8 mouse cellular contexts compared by ENCODE assay signal in the genomic region with DNA sequence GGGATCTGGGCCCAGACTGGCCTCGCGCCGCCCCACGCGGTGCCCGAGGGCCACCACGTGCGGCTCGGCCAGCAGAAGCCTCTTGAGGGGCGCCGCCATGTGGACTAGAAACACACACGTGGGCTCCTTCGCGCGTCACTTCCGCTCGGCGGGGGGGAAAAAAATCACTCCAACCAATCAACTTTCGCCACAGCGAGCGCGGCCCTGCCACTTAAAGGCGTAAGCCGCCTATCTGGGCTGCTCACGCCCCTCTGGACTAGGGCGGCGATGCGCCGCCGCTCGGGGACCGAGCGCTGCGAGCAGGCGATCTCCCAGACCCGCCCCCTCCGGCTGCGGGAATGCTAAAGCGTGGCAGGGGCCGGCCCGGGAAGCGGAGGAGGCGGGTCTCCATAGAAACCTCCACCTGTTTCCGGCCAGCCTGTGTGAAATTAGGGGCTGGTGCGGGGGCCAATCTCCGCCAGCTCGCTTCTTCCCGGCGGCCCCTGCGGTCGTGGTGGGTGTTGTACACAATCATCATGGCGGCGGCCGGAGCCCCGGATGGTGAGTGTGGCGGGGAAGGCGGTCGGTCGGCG. TPM values are rescaled to one million over a fixed set of nuclear protein-coding genes. Genes with fewer than 3 reads are reported as not detected.
A peak's percentile ranks its signal among the peaks of the same experiment; 100 is the strongest.
DNase-seq lines count a peak whose midpoint lies in the region; ATAC-seq lines count a peak whose summit lies in the region.

Gene Ubfd1, plus strand, starts transcription at position 231 of the 572 bp plus-strand sequence.
Gene Ears2, minus strand, starts transcription at position 319 of the 572 bp plus-strand sequence.

- DNase-seq in CD4-positive, CD25-positive, alpha-beta regulatory T cell, adult 2 months (ENCODE audit: low read depth, low spot score), result peak; percentile 94
- peak; percentile 97 for DNase-seq in fibroblast of lung, adult 2 months (ENCODE audit: low read depth)
- peak; percentile 96 for DNase-seq in kidney, postnatal 14 days
- peak; percentile 93 for DNase-seq in liver, embryonic 13.5 days
- DNase-seq in neural tube, embryonic 10.5 days (ENCODE audit: extremely low spot score, low spot score), result peak; percentile 99

- H3K27me3 ChIP-seq in heart, embryonic 14.5 days (ENCODE audit: control insufficient read depth, insufficient read depth, low read length), result no peaks in the 10 kb centered on the region
- H3K27me3 ChIP-seq in liver, embryonic 13.5 days, result no peaks in the 10 kb centered on the region
- no peaks in the 10 kb centered on the region for H3K27me3 ChIP-seq in stomach, embryonic 16.5 days (ENCODE audit: control insufficient read depth, insufficient read depth, low read length)

- H3K36me3 ChIP-seq in heart, embryonic 14.5 days (ENCODE audit: control insufficient read depth, insufficient read depth, low read length), result peaks cover 46% of the 10 kb centered on the region
- peaks cover 29% of the 10 kb centered on the region for H3K36me3 ChIP-seq in liver, embryonic 13.5 days
- H3K36me3 ChIP-seq in stomach, embryonic 16.5 days (ENCODE audit: control insufficient read depth, insufficient read depth, low read length), result 0 out of 2 replicates have a peak, but pooled peaks cover 4% of the 10 kb centered on the region

- under 1% methylated on average over 59 of the region's 60 CpGs for WGBS in heart, embryonic 14.5 days
- under 1% methylated on average over 60 of the region's 60 CpGs for WGBS in liver, embryonic 13.5 days (ENCODE audit: insufficient replicate concordance)
- 0% methylated on average over 60 of the region's 60 CpGs for WGBS in stomach, embryonic 16.5 days

- peak within 1 kb of the TSS; percentile 87 for H3K4me2 ChIP-seq in heart, embryonic 14.5 days (ENCODE audit: low read length)
- H3K4me2 ChIP-seq in liver, embryonic 13.5 days, result peak within 1 kb of the TSS; percentile 96
- peak within 1 kb of the TSS; percentile 69 for H3K4me2 ChIP-seq in stomach, embryonic 16.5 days (ENCODE audit: low read depth, low read length)

- peak within 1 kb of the TSS; percentile 94 for H3K27ac ChIP-seq in brown adipose tissue, adult 24 weeks (replicated peaks; ENCODE audit: low read depth, low read length)
- peak within 1 kb of the TSS; percentile 95 to 96 for H3K27ac ChIP-seq in heart, embryonic 14.5 days (replicated peaks in 1 of 2; ENCODE audit: control insufficient read depth in 1 of 2, insufficient read depth in 1 of 2, low read depth in 2 of 2, low read length in 2 of 2)
- H3K27ac ChIP-seq in liver, embryonic 13.5 days, result peak within 1 kb of the TSS; percentile 80
- peak within 1 kb of the TSS; percentile 96 for H3K27ac ChIP-seq in stomach, embryonic 16.5 days (ENCODE audit: low read length)

- peak within 1 kb of the TSS; percentile 90 for H3K4me3 ChIP-seq in brown adipose tissue, adult 24 weeks (ENCODE audit: insufficient read depth, low read depth, low read length)
- H3K4me3 ChIP-seq in heart, embryonic 14.5 days (ENCODE audit: control insufficient read depth in 1 of 2, insufficient read depth in 1 of 2, low read depth in 1 of 2, low read length in 2 of 2), result peak within 1 kb of the TSS; percentile 81 to 99
- H3K4me3 ChIP-seq in liver, embryonic 13.5 days (replicated peaks), result peak within 1 kb of the TSS; percentile 99
- peak within 1 kb of the TSS; percentile 96 for H3K4me3 ChIP-seq in stomach, embryonic 16.5 days (replicated peaks; ENCODE audit: low read length)

- ATAC-seq in heart, embryonic 14.5 days (ENCODE audit: insufficient number of reproducible peaks, insufficient read depth, low FRiP score, low read depth), result peak; percentile 99
- ATAC-seq in liver, embryonic 13.5 days (ENCODE audit: low read depth), result peak; percentile 97
- ATAC-seq in stomach, embryonic 16.5 days (ENCODE audit: insufficient read depth, low FRiP score), result peak; percentile 99

- H3K9ac ChIP-seq in heart, embryonic 14.5 days (ENCODE audit: low read length), result peak within 1 kb of the TSS; percentile 98
- H3K9ac ChIP-seq in liver, embryonic 13.5 days, result peak within 1 kb of the TSS; percentile 94
- peak within 1 kb of the TSS; percentile 95 for H3K9ac ChIP-seq in stomach, embryonic 16.5 days (ENCODE audit: low read length)

- no peaks in the 10 kb centered on the region for H3K9me3 ChIP-seq in heart, embryonic 14.5 days (ENCODE audit: control insufficient read depth, low read length)
- H3K9me3 ChIP-seq in liver, embryonic 13.5 days (replicated peaks), result no peaks in the 10 kb centered on the region
- H3K9me3 ChIP-seq in stomach, embryonic 16.5 days (replicated peaks; ENCODE audit: control insufficient read depth, low read length), result no peaks in the 10 kb centered on the region

- peaks cover 4% of the 10 kb centered on the region; the same call in 1 of the 2 replicates for H3K4me1 ChIP-seq in brown adipose tissue, adult 24 weeks (ENCODE audit: control insufficient read depth, insufficient read depth, insufficient read length, low read length)
- peaks cover 0 to 32% of the 10 kb centered on the region in 2 experiments; a peak in 2 of 4 replicates for H3K4me1 ChIP-seq in heart, embryonic 14.5 days (ENCODE audit: control insufficient read depth in 2 of 2, insufficient read depth in 2 of 2, low read length in 2 of 2)
- peaks cover 41% of the 10 kb centered on the region for H3K4me1 ChIP-seq in liver, embryonic 13.5 days (replicated peaks)
- H3K4me1 ChIP-seq in stomach, embryonic 16.5 days (ENCODE audit: control insufficient read depth, insufficient read depth, low read length), result peaks cover 23% of the 10 kb centered on the region

RNA-seq across cellular contexts. Expression of gene Ubfd1, which starts in this region (rescaled TPM):
- 9.3 and 15.5 TPM in 2 replicates for polyA plus RNA-seq in brown adipose tissue, adult 24 weeks (2012; ENCODE audit: insufficient read depth, insufficient read length, missing spikeins)
- 66.4 TPM in 2 replicates for polyA plus RNA-seq in heart, embryonic 14.5 days (2014; fragmentation: Nextera tagmentation; extraction: Ambion mirVana)
- polyA plus RNA-seq in liver, embryonic 13.5 days (2015; fragmentation: Nextera tagmentation; extraction: Ambion mirVana), result 18.7 and 22.1 TPM in 2 replicates
- 38.7 and 41.0 TPM in 2 replicates for polyA plus RNA-seq in stomach, embryonic 16.5 days (2015; fragmentation: Nextera tagmentation; extraction: Ambion mirVana)

RNA-seq across cellular contexts. Expression of gene Ears2, which starts in this region (rescaled TPM):
- 4.8 and 7.9 TPM in 2 replicates for polyA plus RNA-seq in brown adipose tissue, adult 24 weeks (2012; ENCODE audit: insufficient read depth, insufficient read length, missing spikeins)
- polyA plus RNA-seq in heart, embryonic 14.5 days (2014; fragmentation: Nextera tagmentation; extraction: Ambion mirVana), result 39.3 and 41.9 TPM in 2 replicates
- polyA plus RNA-seq in liver, embryonic 13.5 days (2015; fragmentation: Nextera tagmentation; extraction: Ambion mirVana), result 8.3 TPM in 2 replicates
- polyA plus RNA-seq in stomach, embryonic 16.5 days (2015; fragmentation: Nextera tagmentation; extraction: Ambion mirVana), result 15.7 and 15.9 TPM in 2 replicates

Comparison
In these comparisons a context has a peak if more than half of its experiments do, and no peak if none do; other contexts are left out.
1. Peak in every context shown above with its lines: DNase-seq, ATAC-seq, H3K4me3 ChIP-seq and H3K27ac ChIP-seq.